Mouse (Mus musculus): Measurements from ENCODE around the gene Tlx1.

Tlx1 gene

GRCm38 (mm10) chr19:45150490-45151181 lies at the start of gene Tlx1:
Gene Tlx1, plus strand, starts transcription at chr19:45150680.
- no peak for DNase-seq (ENCODE audit: low spot score in 2 of 2)

DNA sequence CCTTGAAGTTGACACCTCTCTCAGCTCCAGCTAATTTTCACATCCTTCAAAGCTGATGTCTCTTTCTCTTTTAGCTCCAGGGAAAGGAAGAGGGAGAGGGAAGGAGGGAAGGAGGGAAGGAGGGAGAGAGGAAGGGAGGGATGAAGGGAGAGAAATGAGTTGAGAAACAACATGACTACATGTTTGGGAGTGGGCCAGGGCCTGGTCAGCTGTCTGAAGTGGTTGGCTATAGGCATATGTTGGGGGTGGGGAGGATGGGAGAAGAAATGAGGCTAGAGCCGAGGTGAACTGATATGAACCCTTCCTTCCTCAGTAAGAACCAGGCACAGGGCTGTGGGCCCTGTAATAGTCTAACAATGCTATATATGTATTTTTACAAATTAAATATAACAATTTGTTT lies 44.9 kb upstream of the Tlx1 start:
- DNase-seq (ENCODE audit: low spot score in 2 of 2) = no peak

DNA sequence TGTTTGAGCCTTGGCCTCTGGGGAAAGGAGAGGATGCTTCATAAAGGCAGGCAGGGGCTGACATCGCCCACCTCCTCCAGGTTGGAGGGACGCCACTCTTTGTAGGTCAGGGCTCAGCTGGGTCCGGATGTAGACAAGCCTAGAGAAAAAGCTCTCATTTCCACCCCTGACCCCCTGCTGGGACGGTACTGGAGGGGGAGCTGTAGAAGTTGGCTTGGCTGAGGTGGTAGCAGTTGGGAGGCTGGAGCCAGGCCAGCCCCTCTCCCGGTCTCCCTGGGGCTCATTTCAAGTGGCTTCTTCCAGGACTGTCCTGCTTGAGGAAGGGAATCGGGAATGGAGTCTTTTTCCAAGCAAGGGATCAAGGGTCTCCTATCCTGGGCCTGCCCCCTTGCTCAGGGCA lies 43.8 kb upstream of the Tlx1 start:
- DNase-seq (ENCODE audit: low spot score in 2 of 2) = no peak

- no peak for DNase-seq (ENCODE audit: low spot score in 2 of 2)
Measured at GRCm38 (mm10) chr19:45110681-45111080, 39.8 kb upstream of the Tlx1 start.

DNA sequence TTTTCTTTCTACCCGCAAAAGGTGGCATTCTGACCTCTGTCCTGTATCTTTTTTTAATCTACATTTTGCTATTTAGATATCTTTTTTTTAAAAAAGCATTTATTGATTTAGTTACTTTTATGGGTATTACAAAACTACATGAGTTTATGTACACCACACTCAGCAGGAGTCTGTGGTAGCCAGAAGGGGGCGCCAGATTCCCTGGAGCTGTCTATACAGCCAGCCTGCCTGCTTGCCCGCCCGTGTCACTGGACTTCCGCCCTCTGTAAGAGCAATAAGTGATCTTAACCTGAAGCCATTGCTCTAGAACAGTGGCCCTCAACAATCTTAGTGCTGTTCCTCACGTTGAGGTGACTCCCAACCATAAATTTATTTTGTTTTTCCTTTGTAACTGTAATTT lies 38.0 kb upstream of the Tlx1 start:
- no peak for DNase-seq (ENCODE audit: low spot score in 2 of 2)

GRCm38 (mm10) chr19:45113791-45114460 lies 36.6 kb upstream of the Tlx1 start:
- no peak for DNase-seq (ENCODE audit: low spot score in 2 of 2)

DNA sequence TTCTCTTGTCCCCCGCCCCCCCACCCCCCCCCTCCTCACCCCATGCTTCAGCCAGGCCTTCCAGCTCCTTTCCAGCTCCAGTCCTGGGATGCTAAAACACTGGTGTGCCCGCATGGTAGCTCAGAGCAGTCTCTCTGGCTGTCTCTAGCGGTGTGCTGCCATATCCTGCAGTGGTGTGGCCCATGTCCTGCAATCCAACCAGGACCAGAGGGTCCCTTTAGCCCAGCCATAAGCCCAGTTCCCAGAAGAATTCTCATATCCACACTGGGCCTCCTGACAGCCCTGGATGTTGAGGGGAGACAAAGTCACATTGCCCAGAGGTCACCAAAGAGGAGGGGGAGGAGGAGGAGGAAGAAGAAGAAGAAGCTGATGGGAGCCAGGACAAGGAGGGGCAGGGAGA lies 35.7 kb upstream of the Tlx1 start:
- DNase-seq (ENCODE audit: low spot score in 2 of 2) = no peak

- DNase-seq (ENCODE audit: low spot score in 2 of 2) = peak in 1 of 2 experiments; percentile 17
Measured at GRCm38 (mm10) chr19:45116798-45117197, 33.7 kb upstream of the Tlx1 start.

DNA sequence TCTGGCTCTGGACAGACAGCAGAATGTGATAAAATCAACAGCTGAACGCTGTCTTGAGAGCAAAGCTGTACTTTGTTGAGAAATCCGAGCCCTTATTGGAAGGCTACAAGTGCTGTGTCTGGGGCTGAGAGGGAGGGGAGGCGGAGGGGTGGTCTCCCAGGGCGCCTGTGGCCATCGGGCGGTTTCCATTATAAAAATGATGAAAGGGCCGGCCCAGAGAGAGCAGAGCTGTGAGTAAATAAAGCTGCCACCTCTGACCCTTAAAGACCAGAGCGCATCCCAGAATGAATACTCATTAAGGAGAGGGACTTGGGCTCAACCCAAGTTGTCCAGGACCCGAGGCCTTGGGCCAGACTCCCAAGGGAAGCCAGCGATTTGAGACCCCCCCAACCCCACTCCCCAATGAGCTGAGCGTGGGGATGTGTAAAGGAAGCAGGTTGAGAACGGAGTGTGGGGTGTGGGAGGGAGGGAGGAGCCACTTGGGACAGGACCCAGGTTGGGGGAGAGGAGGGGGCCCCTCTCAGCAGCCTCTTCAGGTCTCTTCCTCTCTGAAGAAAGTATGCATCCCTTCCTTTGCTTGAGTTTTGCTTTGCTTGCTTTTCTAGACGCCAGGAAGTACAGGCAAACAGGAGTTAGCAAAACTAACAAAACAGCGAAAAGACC lies 18.4 kb upstream of the Tlx1 start:
- no peak for DNase-seq (ENCODE audit: low spot score in 2 of 2)

DNA sequence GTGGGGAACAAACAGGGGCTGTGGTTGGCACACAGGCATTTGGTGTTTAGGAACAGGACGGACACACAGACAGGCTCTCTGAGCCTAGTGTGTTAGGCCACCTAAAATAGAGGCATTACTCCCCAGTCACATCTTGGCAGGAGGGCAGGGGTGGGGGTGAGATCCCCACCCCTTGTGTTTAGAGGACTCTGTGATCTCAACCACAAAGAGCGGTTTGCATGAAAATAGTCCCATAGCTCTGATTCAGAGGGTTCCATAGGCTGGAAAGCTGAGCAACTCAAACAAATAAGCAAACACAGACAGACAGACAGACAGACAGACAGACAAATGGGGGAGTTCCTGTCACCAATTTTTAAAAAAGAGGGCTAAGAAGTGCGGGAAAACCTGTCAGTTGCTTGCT lies 7.9 kb upstream of the Tlx1 start:
- DNase-seq (ENCODE audit: low spot score in 2 of 2) = no peak

GRCm38 (mm10) chr19:45143214-45143895 lies 7.1 kb upstream of the Tlx1 start:
- DNase-seq (ENCODE audit: low spot score in 2 of 2) = no peak

DNA sequence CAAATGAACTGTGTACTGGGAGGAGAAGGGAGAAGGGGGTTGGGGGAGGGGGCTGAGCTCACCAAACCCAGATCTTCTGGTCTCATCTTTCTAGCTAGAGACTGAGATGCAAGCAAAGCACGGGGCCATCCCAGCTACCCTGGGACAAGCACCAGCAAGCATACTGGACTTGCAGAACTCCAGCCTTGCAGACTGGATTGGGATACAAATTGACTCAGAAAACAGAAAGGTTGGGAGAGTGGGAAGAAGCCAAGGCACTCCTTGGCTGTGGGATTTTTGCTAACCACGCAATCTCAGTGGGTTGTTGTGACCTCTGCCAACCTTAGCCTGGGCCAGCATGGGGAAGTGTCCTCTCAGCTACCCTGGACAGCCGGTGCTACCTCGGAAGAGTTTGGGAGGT lies 3.4 kb upstream of the Tlx1 start:
- no peak for DNase-seq (ENCODE audit: low spot score in 2 of 2)

DNA sequence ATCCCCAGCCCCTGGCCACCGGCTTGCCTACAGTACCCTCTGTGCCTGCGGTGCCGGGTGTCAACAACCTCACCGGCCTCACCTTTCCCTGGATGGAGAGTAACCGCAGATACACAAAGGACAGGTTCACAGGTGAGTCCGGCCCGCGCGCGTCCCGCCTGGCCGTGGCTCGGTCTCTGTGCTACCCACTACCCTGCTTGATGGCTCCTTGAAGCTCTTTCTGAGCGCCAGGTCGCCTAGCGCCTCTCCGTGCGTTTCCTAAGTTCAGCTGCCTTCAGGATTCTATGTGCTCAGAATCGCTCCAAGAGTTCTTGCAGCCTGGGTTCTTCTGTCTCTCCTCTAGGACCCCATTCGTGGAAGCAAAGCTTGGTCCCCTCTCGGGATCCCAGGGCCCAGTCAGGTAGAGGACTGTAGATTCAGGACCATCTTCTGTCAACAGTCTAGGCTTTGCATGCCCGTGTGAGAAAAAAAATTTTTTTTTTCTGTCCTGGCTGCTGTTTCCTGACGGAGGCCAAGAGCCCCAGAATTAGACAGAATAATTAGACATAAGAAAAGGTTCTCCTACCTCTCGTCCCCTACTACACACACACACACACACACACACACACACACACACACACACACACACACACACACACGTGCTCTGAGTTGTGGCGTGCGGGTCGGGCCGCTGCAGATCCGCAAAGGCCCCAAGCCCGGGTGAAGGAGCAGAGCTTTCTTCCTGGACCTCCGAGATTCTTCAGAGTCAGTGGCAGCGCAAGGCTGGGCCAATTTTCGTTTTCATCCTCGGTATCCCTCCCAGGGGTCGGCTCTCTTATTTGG lies 1.1 kb downstream of the Tlx1 start:
- DNase-seq (ENCODE audit: low spot score in 2 of 2) = no peak

DNA sequence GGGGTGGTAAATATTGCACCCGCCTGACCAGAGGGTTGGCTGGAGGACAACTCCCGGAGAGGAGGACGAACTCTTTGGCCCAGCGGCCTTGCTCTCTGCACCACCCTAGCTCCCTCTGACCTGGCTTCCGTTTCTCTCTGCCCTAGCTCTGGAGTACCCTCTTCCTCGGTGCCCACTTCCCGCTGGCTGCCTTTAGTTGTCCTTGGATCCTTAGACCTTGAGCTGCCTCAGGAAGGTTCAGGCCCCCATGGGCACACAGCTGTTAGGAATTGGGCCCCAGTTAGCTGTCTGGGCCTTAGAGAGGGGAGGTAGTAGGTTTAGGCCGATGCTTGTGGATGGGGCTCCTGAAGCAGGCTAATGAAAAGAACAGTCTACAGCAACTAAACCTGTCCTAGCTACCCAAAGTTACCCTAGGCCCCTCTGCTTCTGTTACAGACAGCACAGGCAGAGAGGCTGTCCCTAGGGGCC lies 1.7 kb downstream of the Tlx1 start:
- no peak for DNase-seq (ENCODE audit: low spot score in 2 of 2)

GRCm38 (mm10) chr19:45153311-45154058 lies 3.0 kb downstream of the Tlx1 start:
- no peak for DNase-seq (ENCODE audit: low spot score in 2 of 2)

GRCm38 (mm10) chr19:45154059-45154386 lies 3.5 kb downstream of the Tlx1 start:
- no peak for DNase-seq (ENCODE audit: low spot score in 2 of 2)

DNA sequence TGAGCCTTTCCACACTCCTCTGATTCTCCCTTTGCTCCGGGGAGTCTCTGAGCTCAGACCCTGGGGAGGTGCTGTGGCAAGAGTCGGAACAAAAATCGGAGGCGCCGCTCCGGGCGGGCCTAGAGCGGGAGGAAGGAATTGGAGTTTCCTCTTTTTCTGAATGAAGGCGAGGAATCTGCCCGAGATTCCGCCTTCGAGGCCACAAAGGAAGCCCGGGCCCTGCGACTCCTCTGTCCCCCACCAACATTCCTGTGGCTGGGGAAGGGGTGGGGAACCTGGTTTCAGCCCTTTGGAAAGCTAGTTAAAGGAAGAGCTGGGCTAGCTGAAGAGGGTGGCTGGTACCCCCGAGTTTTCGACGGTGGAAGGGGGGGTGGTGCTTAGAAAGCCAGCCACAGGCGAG lies 4.0 kb downstream of the Tlx1 start:
- DNase-seq (ENCODE audit: low spot score in 2 of 2) = no peak

DNA sequence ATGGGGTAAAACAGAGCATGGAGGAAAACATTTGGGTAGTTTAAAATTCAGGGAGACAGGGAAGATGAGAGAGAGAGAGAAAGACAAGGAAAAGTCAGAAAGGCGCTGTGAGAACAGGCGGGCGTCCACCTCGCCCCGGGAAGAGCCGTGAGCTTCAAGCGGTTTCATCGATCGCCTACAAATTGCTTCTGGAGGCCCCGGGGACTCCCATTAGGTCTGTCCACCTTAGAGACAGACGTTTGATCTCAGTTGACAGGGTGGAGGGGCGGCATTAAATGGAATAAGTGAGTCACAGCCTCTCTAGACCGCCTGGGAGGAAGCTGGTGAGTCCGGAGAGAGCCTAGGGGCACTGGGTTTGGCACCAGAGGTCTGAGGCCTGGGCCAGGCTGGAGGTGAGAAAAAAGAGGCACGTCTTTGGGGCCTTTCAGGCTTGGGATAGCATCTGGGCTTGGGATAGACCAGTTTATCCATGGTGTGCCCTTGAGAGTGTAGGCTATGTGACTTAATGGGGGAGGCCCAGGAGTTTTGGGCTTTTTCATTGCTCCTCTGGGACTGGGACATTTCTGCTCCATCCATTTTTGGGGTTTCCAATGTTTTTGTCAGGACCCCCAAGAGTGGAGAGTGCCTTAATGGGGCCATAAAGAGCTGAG lies 4.8 kb downstream of the Tlx1 start:
- DNase-seq (ENCODE audit: low spot score in 2 of 2) = no peak

GRCm38 (mm10) chr19:45155791-45156186 lies 5.3 kb downstream of the Tlx1 start:
- DNase-seq (ENCODE audit: low spot score in 2 of 2) = no peak

GRCm38 (mm10) chr19:45156381-45156780 lies 5.9 kb downstream of the Tlx1 start:
- DNase-seq (ENCODE audit: low spot score in 2 of 2) = no peak
